Mouse (Mus musculus): ENCODE data around the gene Ccdc134.
A peak's percentile ranks its signal among the peaks of the same experiment; 100 is the strongest.
"Not testable (repeated sequence)": the region's sequence is repeated elsewhere in the genome, so short reads cannot be mapped to it uniquely, and the experiment has no call there.

Ccdc134 gene

DNA sequence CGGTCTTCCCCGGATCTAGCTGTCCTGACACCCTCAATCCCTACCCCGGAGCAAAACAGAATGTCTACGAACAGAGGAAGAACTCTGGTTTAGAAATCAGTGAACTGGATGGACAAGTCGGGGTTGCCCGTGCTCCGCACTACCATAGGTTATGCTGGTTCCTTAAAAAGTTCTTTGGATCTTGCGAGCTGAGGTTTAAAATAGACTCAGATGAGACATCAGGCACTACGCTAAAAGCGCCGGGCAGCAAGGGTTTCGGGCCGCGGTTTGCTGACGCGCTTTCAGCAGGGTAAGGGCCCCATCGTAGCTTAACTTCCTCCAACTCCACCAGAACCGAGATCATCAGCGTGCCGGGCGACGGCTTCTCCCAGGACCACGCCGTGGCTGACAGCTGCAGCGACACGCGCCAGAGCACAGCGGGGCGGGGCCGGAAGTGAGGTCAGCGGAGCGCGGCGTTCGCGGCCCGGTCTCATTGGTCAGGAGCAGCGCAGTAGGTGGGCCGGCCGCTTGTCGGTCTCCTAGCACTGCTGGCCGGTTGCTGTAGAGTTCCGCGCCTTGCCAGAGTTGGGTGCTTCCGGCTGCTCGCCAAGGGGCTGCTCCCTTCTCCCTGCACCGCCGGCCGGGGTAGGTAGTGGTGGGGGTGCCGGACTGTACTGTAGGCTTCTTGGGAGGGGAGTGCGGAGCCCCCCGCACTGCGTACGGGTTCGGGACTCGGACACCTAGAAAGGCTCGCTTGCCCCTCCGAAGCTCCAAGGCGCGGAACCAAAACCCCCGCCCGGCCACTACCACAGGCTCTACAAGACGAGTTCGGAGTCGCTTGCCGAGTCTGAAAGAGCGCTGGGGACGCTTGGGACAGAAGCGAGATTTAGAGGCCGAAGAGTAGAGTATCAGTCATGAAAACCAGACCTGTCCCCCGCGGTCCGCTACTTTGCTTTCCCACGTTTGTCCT lies at the start of gene Ccdc134:
Gene Ccdc134 (plus strand): TSS at position 497 of the 949 bp plus-strand sequence.
- DNase-seq (ENCODE audit: extremely low read depth, low read depth) = peak; percentile 80

DNA sequence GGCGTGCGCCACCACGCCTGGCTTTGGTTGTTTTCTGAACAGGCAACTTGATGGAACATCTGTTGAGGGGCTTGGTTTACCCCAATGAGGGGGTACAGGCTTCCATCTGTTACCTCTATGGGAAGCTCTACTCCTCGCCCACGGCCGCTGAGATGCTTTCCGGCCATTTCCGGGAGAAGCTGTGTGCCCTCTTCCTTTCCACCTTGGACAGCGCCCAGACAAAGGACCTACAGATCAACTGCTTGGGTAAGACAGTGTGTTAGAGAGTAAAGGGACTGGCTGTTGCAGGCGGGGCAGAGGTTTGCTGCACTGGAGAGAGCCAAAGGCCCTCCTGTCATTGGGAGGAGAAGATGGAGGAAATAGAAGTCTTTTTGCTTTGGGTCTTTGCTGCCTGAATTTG lies 47.8 kb upstream of the Ccdc134 start:
- DNase-seq (ENCODE audit: extremely low read depth, low read depth) = no peak

DNA sequence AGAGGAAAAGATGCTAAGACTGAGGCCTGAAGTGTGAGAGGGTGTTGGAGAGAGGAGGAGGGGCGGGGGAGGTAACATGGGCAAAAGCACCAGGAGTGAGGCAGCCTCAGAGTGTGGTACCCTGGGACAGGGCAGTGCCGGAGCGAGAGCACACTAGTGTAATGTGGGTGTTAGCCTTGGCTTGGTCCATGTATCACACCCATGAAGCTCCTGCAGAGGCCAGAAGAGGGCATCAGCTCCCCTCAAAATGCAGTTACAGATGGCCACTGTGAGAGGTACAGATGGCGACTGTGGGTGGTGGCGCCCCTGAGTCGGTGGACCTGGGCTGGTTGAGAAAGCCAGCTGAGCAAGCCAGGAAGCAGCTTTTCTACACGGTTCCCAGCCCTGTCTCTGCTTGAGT lies 46.6 kb upstream of the Ccdc134 start:
- DNase-seq (ENCODE audit: extremely low read depth, low read depth) = no peak

DNA sequence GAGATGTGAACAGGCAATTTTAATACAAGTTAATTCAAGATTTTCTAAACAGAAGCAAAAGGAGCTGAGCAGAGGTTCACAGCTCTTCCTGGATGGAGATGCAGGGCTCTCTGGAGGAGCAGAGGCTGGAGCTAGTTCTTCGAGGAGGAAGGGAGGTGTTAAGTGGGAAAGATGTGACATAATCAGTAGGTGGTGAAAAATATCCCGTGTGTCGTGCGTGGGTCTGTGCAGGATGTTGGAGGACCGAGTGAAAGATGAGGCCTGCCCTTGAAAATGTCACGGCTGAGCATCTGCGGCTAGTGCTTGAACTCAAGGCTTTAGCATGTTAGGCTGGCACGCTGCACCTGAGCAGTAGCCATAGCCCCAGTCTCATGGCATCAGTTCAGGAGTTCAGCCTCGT lies 42.1 kb upstream of the Ccdc134 start:
- DNase-seq (ENCODE audit: extremely low read depth, low read depth) = no peak

DNA sequence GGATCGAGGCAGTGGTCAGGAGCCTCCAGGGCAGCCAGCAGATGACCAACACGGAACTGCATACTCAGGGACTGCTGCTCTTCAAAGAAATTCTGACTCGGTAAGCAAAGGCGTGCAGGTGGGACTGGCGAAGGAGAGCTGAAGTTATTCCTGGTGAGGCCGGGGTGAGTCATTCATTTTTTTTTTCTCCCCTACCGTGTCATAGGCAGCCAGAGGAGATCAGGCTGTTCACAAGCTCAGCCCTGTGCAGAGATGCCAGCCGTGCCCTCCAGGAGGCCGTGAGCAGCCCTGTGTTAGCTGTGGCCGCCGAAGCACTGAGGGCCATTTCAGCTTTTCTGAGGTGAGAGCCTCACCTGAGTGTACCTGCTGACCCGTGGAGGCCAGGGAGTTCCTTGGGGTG lies 41.6 kb upstream of the Ccdc134 start:
- no peak for DNase-seq (ENCODE audit: extremely low read depth, low read depth)

DNA sequence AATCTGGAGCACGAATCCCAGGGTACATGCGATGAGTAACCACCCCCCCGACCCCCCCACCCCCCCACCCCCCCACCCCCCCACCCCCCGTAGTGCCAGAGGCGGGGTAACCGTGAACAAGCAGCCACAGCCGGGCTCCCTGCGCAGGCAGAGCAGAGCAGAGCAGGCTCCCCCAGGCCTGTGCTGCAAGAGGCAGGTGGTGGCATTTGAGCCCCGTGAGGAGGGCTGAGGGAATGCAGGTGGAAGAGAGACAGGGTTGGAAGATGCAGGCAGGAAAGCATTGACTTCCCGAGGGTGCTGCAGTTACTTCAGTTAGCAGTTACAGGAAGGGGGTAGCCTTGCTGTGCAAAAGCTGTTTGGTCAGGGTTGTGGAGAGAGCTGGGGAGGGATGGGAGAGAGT lies 40.5 kb upstream of the Ccdc134 start:
- no peak for DNase-seq (ENCODE audit: extremely low read depth, low read depth)

DNA sequence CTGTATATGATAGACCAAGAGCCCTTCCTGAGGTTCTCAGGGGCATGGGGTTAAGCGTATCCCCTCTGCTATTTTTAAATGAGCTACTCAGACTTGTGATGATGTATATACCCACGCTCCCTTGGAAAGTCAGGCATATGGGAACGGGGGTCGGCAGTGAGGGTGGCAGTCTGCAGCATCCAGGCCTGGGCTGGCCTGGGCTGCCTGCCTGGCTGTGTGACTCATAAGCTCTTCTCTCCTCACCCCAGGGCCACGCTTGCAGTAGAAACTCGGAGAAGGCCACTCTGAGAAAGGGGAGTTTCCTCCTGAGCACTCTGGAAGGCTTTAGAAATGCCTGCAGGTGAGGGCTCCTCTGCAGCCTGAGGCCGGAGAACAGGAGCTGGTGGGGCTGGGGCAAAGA lies 36.7 kb upstream of the Ccdc134 start:
- no peak for DNase-seq (ENCODE audit: extremely low read depth, low read depth)

DNA sequence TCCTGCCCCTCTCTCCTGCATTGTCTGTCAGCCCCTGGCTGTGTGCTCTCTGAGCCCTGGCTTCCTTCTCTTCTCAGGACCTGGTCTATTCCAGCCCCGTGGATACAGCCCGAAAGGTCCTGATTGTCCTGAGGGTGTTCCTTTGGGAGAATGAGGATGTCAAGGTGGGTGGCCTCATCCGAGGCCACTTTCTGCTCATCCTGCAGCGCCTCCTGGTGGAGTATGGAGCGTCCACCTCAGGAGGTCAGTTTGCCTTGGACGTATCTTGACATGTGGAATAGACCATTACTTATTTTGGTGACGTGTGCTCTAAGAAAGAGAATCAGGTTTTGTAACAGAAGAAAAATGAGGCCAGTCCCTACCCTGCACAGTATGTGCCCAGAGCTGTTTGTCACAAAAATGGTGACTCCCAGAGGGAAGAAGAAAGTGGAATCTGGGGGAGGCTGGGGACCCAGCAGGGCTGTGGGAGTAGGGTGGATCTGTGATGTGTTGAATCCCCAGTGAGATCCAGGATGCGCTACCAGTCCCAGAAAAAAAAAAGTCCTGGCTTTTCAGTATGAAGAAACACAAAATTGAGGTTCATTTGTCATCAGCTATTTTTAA lies 20.7 kb upstream of the Ccdc134 start:
- no peak for DNase-seq (ENCODE audit: extremely low read depth, low read depth)

DNA sequence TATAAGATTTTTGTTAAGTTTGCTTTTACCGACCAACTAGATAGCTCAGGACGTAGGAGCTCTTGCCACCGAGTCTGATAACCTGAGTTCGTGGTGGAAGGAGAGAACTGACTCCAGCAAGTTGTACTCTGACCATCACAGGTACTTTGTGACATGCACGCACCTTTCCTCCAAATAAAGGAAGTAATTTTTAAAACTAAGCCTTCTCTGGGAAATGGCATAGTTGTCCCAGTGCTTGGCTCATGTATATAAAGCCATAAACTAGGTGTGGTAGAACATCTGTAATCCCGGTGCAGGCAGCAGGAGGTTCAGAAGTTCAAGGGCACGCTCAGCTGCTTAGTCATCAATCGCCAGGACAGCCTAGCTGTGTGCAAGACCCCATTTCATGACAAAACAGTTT lies 7.2 kb upstream of the Ccdc134 start:
- DNase-seq (ENCODE audit: extremely low read depth, low read depth) = no peak

DNA sequence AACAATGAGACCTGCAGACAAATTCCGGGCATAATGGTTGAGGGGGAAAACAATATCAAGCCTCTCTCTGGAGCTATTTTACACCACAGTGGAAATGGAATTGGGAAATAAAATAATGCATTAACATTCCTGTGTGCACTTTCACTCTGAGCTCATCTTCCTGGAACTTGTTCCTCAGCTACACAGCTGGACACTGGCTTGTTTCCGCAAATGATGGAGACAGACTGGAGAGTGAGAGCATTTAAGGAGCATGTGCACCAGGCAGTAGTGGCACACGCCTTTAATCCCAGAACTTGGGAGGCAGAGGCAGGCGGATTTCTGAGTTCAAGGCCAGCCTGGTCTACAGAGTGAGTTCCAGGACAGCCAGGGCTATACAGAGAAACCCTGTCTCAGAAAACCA lies 1.0 kb upstream of the Ccdc134 start:
- not testable (repeated sequence) for DNase-seq (ENCODE audit: extremely low read depth, low read depth)

DNA sequence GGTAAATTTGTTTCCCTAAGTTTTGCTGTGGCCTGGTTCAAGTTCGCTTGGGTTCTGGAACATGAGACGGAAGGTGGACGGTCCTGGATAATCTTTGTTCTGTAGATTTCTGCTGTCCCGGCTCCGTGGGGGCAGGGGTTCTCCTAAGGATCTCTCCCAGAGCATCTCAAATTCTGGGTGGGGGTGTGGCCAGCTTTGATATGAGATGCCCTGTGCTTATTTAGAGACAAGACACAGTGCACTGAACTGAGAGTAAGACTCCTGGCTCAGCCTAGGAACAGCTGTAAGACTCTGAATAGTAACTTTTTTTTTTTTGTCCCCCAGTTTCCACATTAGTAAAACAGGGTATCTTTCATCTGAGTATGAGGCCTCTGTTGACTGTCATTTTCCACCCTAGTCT lies 676 bp downstream of the Ccdc134 start:
- peak; percentile 15 for DNase-seq (ENCODE audit: extremely low read depth, low read depth)

DNA sequence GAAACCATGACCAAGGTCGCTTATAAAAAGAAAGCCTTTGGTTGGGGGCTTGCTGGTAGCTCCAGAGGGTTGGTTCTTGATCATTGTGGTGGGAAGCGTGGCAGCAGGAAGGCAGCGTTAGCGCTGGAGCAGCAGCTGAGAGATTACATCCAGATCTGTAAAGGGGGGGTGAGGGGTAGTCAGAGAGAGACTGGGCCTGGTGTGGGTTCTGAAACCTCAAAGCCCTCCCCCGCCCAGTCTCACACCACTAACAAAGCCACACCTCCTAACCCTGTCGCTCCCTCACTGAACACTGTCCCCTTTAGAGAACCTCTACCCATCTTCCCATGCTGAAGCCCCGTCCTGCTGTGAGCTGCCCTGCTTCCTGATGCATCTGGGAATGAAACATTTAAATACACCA lies 2.9 kb downstream of the Ccdc134 start:
- no peak for DNase-seq (ENCODE audit: extremely low read depth, low read depth)

DNA sequence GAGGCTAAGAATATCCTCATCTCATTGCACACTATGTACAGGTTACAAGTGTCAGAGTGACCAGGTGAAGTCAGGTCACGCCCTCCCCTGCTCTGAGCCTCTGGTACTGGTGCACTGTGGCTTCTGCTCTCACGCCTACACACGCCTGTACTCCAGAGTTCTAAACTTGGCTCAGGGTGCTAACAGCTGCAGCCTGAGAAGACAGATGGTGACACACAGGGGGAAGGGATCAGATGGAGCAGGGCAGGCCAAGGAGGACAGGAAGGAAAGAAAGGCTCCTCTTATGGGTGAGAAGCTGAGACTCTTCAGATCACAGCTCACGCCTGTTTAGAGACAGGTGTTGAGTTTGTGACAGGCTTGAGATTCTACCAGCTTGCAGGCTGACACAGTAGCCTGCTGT lies 7.7 kb downstream of the Ccdc134 start:
- DNase-seq (ENCODE audit: extremely low read depth, low read depth) = no peak

DNA sequence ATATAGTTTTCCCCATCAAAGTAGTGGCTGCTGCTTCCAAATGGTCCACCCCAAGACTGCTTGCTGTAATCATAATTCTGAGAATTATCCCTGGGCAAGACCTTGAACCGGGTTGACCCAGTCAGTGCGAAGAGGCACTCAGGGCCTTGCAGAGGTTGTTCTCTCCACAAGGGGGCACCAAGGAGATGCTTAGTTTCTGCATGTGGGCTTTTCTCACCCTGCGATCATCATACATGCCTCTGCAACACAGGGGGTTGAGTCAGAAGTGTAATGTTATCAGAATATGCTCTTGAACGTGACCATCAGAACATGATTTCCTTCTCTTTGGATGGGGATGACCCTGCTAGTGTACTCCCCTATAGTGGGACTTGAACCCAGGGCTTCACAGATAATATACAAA lies 10.8 kb downstream of the Ccdc134 start:
- DNase-seq (ENCODE audit: extremely low read depth, low read depth) = no peak

DNA sequence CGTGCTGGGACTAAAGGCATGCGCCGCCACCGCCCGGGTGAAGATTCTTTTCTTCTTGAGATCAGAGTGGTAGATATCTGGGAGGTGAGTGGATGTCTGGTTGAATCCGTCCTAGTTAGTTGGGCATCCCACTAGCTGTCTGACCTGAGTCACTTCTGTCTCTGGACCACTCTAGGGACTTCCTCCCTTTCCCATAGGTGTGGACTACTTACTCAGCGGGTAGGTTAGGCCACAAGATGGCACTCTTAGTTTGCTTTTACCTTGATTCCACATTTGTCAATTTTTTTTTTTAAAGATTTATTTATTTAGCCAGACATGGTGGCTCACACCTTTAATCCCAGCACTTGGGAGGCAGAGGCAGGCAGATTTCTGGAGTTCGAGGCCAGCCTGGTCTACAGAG lies 11.5 kb downstream of the Ccdc134 start:
- no peak for DNase-seq (ENCODE audit: extremely low read depth, low read depth)

DNA sequence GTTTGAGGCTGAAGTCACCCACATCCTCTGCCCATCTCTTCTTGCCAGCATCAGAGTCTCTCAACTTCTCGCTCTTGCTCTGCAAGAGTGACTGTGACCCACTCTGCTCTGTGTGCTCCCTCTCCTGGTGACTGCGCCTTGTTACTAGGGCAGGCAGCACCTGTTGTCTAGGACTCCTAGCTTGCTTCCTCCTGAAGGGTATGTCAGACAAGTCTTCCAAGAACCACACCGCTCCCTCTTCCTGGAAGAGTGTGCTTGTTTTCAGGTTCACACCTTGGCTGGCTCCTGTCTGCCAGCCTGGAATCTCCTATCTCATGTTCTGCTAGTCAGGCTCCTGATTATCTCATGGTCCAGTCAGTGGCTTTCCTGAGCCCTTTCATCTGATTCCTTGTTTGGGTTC lies 12.6 kb downstream of the Ccdc134 start:
- no peak for DNase-seq (ENCODE audit: extremely low read depth, low read depth)

DNA sequence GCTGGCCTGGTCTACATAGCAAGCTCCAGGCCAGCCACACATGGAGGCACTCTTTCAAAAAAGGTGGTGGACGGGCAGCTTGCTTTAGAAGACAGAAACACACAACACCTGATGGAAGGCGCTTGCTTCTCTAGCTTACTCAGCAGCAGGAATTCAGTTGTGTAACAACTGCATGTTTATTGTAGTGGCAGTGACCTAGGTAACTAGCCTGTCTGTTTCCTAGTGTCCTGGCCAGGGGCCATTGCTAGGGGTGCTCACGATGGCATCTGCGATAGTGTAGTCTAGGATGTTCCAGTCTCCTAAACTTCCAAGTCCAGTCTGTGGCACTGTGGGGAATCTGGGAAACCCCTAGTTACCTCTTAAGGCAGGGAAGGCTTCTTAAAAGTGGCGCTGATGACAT lies 16.4 kb downstream of the Ccdc134 start:
- no peak for DNase-seq (ENCODE audit: extremely low read depth, low read depth)

DNA sequence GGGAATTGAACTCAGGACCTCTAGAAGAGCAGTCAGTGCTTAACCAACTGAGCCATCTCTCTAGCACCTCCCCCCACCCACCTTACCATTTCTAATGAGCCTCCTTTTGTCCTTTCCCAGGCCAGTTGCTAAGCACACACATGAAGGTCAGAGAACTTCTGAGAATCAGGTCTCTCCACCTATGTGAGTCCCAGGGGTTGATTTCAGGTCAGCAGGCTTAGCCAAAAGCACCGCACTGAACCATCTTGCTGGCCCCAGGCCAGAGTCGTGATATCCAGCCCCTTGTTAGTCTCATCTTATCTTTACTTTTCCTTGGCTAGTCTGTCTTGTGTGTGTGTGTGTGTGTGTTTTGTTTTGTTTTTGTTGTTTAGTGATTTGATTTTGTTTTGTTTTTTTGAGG lies 17.7 kb downstream of the Ccdc134 start:
- DNase-seq (ENCODE audit: extremely low read depth, low read depth) = no peak

DNA sequence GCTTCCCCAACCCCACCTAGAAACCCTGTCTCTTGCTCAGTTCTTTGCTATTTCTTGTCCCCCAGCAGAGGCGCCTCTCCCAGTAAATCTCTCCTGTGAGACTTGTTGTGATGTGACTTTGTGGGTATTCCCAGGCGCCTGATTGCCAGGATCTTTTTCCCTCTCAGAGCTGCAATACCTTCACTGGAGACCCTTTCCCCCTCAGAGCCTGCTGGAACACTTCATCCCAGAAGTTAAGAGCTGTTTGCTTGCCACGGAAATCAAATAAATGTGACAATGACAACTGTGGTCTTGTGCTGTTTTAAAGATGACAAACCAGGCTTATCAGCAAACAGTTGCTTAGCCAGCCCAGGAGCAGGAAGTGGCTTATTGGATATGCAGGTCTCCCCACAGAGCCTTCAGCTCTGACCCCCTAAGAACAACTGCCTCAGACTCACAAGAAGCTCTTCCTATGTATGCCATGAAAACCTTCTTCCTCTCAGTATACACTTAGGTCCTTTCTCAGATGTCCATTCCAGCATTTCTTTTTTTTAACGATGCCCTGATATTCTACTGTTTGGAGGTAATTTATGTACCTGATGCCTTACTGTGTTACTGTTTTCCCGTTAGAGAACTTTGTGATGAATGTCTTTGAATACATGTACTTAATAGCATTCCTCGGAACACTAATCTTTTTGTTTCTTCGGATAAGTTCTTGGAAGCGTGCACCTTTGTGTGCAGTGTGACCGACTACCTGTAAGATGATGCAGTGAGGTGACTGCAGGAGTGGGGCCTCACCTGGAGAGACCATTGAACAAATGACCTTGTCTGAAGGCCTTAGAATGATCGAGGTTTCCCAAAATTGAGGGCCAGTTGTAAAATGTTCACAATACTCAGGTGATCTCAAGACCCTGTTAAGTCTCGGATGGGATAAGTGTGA lies 18.4 kb downstream of the Ccdc134 start:
- DNase-seq (ENCODE audit: extremely low read depth, low read depth) = peak; percentile 85

DNA sequence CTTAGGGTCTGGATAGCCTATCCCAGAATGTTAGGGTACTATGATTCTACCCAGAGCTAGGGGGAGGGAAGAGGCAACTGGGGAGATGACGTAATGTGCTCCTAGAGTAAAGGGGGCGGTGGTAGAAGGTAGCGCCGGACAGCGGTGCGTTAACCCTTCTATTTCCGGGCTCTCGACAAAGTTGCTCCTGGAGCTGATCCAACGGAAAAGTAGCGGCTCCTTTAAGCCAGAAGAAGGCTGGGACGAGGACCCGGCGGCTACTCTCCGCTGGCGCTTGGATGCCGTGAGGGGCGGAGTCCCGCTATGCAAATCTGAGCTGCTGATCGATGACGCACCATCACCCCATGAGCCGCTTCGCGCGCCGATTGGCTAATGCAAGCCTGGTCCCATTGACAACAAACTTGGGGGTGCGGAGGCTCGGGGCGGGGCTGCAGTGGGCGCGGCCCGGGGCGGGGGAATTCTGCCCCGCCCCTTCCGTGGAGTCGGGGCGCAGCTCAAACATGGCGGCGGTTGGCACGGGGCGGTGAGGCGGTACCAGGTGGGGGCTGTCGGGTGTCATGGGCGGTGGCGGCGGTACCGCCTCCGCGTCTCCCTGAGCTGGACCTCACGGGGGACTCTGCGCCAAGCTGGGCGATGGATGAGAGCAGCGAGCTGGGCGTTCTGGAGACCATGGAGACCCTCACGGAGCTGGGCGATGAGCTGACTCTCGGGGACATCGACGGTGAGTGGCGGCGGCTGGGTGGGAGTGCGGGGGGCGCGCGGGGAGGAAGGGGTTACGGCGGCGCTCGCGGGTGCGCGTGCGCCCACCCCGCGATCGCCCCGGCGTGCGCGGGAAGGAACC lies 19.3 kb downstream of the Ccdc134 start, which contains the start of gene Srebf2:
Gene Srebf2 (plus strand): TSS at position 412 of the 841 bp plus-strand sequence.
- peak; percentile 97 for DNase-seq (ENCODE audit: extremely low read depth, low read depth)

DNA sequence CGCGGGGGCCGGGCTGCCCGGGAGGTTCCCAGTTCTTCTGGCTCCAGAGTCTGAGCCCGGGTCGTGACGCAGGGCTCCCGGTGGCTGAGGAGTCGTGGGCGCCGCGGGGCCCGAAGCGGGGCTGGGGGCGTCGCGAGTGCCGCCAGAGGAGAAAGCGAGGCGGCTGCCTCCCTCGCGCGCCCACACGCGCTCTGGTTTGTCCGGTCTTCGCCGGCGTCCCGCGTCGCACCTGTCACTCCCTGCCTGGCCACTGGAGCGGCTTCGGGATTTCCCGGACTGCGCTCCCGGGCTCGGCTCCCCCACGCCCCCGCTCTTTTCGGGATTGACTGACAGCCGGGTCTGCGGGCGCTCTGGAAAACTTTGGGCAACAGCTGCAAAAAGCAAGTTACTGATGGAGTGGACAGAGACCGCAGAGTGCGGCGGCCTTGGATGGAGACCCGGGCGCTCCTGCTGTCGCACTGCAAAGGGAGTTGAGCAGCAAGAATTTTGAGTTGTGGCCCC lies 19.9 kb downstream of the Ccdc134 start:
- DNase-seq (ENCODE audit: extremely low read depth, low read depth) = no peak

All from MEL-GATA-1-ER (cell line).